Mouse (Mus musculus) gastrocnemius, adult 2 months (tissue): ENCODE results near the gene Krt26. TPM values are rescaled to one million over a fixed set of nuclear protein-coding genes. Genes with fewer than 3 reads are reported as not detected.

Source experiments
- DNase-seq: peaks from one replicate; pipeline ENCODE4 v3.0.0; 2022
- H3K27ac ChIP-seq: fragments of 200-600 bp; 2 replicates; pipeline ENCODE4 v1.8.1; 2022; ENCODE audit warnings: mild to moderate bottlenecking
- H3K4me3 ChIP-seq: fragments of 200-600 bp; 2 replicates; pipeline ENCODE4 v1.8.1; 2022; ENCODE audit warnings: mild to moderate bottlenecking, moderate library complexity
- CTCF ChIP-seq: fragments of 200-600 bp; IDR thresholded peaks from 2 replicates; pipeline ENCODE4 v1.8.1; 2022; ENCODE audit warnings: antibody characterized with exemption, mild to moderate bottlenecking, moderate library complexity
- intact Hi-C: fragments of 180-260 bp; cut with DNase I; formaldehyde crosslinking; loops from one replicate; pipeline ENCODE4 v1.15.1; 2025
- long read RNA-seq, 2 experiments: library from polyadenylated mRNA; stranded (forward); transcript quantifications; one replicate each; pipeline ENCODE4 v2.0.0; 2021
- total RNA-seq, 2 experiments: library from RNA; stranded (reverse); gene quantifications; 2 replicates each; pipeline ENCODE4 v1.2.3; 2021

Krt26 gene
- not detected for total RNA-seq
- long read RNA-seq, experiment 1, result 0 reads
- long read RNA-seq, experiment 2, result 0 reads

DNA sequence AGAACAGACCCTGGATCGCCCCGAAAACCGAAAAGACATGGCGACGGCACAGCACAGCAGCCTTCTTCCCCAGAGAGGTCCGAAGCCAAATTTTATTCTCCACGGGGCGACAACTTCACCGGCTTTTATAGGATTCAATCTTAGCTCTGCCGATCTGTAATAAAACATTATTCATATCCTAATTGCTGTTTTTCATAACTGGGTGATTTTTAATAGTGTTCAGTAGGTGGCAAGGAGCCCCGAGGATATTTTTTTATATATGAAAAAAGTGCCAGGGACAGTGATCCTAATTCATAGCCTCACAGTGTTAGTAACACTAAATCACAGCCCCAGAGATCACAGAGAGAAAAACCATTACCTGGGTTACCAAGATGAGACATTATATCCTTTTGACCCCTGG, at the start of gene Krt26:
Gene Krt26 (minus strand): TSS at position 101 of the 400 bp plus-strand sequence.
- Histone ChIP-seq H3K27ac (no peak within 1 kb of the TSS), H3K4me3 (no peak within 1 kb of the TSS)
- DNase-seq, result no peak
- intact Hi-C loops, result no loop called here
- no peak for TF ChIP-seq CTCF

DNA sequence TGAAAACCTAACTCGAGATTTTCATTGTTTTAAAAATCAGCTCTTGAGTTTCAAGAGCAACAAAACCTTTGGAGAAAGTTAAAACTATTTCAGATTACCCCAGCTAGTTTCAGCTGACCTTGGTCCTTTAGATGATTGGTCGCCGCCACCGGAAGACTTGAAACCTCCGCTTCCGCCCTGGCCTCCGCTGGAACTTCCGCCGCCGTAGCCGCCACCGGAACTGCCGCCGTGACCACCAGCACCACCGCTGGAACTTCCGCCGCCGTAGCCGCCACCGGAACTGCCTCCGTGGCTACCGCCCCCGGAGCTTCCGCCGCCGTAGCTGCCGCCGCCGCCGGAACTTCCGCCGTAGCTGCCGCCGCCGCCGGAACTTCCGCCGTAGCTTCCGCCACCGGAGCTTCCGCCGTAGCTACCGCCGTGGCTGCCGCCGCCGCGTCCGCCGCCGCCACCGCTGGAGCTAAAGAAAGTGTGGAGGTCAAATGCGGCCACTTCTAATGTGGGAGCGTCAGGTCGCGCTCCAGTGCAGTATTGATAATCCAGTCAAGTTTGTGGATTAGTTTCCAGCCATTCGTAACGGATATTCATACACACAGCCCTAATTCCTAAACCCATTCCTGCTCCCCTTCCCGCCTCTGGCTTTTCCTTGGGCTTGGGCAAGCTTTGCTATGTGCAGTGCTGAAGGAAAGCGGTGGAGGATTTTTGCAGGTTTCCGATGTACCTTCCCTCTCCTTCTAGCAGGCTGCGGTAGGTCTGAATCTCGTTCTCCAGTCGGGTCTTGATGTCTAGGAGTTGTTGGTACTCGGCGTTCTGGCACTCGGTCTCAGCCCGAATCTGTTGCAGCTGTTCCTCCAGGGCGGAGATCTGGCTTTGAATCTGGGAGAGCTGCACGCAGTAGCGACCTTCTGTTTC, 48.3 kb upstream of the Krt26 start:
- peak; percentile 97 for DNase-seq
- peak overlapping the region; percentile 90 for H3K4me3 ChIP-seq
- no peak for TF ChIP-seq CTCF
- intact Hi-C loops, result no loop called here
- H3K27ac ChIP-seq, result peak overlapping the region; percentile 93

DNA sequence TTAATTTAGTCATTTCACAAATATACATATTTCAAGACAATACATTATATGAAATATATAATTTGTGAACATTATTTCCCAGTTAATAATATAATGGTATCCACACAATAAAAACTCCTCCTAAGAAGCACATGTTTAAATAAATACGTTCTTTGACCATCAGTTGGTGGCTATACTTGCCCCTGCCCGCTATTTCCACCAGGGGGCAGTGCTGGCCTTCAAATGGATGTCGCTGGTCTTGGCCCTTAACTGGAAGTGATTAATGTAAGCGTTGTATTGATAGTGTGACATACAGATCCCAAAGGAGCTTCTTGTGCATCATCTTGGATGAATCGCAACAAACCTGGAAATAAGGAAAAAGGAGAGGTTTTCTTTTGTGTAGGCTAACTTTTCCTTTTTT, 41.8 kb upstream of the Krt26 start:
- H3K4me3 ChIP-seq, result no peak overlapping the region
- intact Hi-C loops, result loop anchor here (2.0 kb wide), 1 partner anchor 83 kb away; no protein-coding TSS in a partner anchor
- DNase-seq, result peak; percentile 75
- H3K27ac ChIP-seq, result no peak overlapping the region
- TF ChIP-seq CTCF, result no peak; the same call in 1 of the 2 replicates

DNA sequence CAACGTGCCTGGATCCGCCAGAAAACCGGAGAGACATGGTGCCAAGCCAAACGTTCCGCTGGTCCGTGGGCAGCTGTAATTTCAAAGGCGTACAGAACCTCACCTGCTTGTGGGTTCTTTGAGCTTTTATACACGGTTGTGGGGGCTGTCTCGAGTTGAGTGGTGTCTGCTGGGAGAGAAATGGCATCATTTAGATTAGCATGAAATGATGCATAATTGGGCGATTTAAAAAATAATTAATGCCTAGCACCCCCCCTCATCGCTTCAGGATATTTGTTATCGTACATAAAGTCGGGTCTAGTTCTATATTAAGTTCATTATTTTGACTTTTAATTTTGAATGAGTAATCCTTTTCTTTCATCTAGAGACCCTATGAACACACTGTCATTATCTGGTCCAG, 37.0 kb upstream of the Krt26 start, which contains the start of gene Krt28:
Gene Krt28 (minus strand): TSS at position 101 of the 400 bp plus-strand sequence.
- TF ChIP-seq CTCF, result no peak
- Histone ChIP-seq H3K4me3 (no peak within 1 kb of the TSS), H3K27ac (no peak within 1 kb of the TSS)
- no peak for DNase-seq
- intact Hi-C loops, result no loop called here

DNA sequence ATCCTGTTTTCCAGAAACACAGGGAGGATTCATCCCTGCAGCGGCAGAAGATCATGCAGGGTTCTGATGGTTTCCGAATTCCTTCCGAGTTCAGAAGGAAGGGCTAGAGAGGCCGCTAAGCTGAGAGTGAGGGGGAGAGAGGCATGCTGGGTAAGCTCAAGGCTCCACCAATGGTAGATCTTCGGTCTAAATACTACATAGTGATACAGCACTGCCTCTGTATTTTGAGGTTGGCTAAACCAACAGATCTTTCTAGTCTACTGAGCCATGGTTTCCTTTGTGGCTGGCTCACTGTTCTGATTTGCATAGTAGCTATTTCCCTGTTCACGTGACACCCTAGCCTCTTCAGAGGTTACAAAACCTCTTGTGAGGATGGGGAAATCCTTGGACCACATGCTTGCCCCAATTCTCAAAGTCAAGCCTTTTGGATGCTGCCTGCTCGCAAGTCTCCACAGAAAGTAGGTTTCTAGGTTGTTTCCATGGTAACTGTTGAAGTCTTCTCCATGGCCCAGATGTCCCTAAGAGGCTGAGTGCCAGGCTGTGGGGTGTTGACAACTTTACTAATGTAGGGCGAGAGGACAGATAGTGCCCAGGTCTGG, 32.2 kb upstream of the Krt26 start:
- no peak for TF ChIP-seq CTCF
- intact Hi-C loops, result no loop called here
- Histone ChIP-seq H3K4me3 (no peak overlapping the region), H3K27ac (no peak overlapping the region)
- no peak for DNase-seq

DNA sequence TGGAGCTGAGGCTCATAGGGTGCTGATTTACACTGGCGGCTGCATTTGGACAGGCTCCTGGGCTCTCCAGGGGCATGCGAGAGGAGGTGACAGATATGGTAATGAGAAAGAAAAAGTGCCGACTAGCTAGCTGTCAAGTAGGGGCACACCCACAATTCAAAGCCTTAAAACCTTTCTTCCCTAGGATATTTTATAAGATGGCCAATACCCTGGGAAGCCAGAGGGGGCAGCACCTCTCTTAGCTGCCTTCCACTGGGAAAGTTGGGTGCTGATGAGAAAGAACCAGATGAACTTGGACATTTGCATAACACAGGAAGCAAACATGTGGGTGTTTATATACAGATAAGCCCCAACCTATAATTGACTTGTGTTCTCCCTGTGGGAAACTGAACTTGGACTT, 31.5 kb upstream of the Krt26 start:
- TF ChIP-seq CTCF, result peak; percentile 56

DNA sequence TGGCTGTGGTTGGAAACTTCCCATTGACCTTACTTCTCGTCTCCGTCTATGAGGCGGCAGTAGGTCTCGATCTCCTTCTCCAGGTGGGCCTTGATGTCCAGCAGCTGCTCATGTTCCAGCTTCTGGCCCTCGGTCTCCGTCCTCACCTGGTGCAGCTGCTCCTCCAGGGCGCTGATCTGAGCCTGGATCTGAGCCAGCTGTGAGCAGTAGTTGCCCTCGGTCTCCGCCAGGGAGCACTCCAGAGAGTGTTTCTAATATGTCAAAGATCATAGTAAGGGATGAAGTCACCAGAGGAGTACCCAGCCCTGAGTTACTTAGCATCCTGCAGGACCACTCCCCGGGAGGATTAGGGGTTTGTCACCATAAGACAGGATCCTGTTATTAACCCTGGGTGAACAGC, 29.0 kb upstream of the Krt26 start:
- peak; percentile 24 for DNase-seq
- Histone ChIP-seq H3K27ac (no peak overlapping the region), H3K4me3 (no peak overlapping the region)
- TF ChIP-seq CTCF, result peak; percentile 23; the same call in 1 of the 2 replicates
- intact Hi-C loops, result no loop called here

More for the DNA sequence above, 31.5 kb upstream of the Krt26 start:
- H3K4me3 ChIP-seq, result no peak overlapping the region
- no peak for DNase-seq
- intact Hi-C loops, result no loop called here
- no peak overlapping the region for H3K27ac ChIP-seq

DNA sequence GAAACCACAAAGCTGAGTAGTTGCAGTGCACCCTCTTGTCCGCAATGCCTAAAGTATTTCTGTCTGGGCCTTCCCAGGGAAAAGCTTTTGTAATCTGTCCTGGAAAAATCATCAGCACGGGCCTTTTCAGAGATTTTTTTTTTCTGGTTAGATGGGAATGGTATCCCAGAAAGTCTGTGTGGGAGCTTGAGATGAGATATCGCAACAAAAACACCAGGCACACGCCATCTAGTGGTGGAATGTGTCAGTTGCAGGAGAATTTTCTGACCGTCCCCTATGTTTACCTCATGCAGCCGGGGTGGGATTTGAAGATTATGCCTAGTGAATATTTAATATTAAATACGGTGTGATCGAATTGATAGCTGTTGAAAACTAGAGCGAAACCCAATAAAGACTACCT, 26.6 kb upstream of the Krt26 start:
- no peak for DNase-seq

DNA sequence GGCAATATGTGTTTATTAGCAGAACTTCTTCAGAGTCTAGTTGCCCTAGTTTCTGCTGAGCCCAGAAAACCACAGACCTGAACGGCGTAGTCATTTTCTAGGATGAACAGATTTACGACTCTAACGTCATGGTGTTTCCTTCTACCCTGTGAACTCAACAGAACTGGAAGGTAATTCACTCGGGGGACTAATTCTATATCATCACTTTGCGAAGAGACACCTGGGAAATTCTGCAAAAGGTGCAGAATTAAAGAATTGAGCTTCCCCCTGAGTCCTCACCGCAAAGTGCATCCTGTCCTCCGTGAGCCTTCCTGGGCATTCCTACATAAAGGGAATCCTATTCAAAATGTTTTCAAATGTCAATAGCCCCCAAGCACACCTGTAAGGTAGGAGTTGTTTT, 23.7 kb upstream of the Krt26 start:
- no peak overlapping the region for H3K27ac ChIP-seq
- H3K4me3 ChIP-seq, result no peak overlapping the region
- intact Hi-C loops, result no loop called here
- TF ChIP-seq CTCF, result no peak
- no peak for DNase-seq

More for the DNA sequence above, 26.6 kb upstream of the Krt26 start:
- TF ChIP-seq CTCF, result peak; percentile 75
- intact Hi-C loops, result no loop called here
- H3K27ac ChIP-seq, result no peak overlapping the region
- no peak overlapping the region for H3K4me3 ChIP-seq

DNA sequence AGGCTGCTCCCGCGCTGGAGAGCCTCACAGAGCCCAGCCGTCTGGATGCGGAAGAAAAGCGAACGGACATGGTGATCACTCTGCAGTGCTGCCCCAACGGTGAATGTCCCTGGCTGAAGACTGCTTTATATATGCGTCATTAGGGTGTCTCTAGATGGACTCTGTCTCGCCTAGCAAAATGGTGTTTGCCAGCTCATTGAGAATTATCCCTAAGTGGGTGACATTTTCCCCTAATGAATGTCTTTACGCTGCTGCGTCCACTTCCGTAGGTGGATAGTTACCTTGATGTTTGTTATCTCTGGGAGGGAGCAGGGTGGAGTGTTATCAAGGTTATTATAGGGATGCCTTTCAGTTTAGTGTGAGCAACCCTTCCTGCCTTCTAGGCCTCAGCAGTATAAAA, 13.2 kb upstream of the Krt26 start, which contains the start of gene Krt27:
Gene Krt27 (minus strand): TSS at position 101 of the 400 bp plus-strand sequence.
- TF ChIP-seq CTCF, result no peak
- intact Hi-C loops, result no loop called here
- no peak for DNase-seq
- Histone ChIP-seq H3K4me3 (no peak within 1 kb of the TSS), H3K27ac (no peak within 1 kb of the TSS)

DNA sequence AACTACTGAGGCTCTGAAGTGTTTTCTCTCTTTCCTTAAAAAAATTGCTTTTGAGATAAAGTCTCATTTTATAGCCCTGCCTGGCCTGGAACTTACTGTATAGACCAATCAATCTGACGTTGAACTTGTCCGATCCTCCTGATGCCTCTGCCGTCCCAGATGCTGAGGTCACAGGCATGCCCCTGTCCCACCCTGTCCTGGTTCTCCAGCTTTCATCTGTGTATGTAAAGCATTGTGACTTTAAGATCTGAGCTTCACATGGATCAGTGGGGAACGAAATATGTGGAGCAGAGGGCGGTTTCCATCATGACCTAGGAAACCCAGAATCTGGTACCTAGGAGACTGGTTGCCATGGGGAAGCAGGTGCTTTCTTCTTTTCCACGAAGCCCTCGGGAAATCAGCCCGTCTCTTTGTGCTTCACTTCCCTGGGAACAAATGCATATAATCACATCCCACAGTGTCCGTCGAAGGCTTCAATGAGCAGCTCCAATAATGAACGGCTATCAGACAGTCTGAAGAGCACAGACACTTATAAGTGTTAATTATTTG, 1.6 kb upstream of the Krt26 start:
- H3K27ac ChIP-seq, result no peak overlapping the region
- no peak for TF ChIP-seq CTCF
- intact Hi-C loops, result no loop called here
- no peak for DNase-seq
- no peak overlapping the region for H3K4me3 ChIP-seq

DNA sequence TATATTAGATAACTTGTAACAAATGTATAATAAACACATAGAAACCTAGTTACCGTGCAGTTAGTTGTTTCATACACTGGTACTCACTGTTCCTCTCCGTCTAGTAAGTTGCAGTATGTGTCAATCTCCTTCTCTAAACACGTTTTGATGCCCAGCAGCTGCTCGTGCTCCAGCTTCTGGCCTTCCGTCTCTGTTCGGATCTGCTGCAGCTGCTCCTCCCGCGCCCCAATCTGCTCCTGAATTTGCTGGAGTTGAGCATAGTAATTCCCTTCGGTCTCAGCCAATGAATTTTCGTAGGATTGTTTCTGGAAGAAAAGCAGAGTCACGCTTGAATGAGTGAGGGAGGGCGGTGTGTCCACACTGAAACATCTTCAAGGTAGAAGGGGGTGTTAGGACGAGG, 4.3 kb downstream of the Krt26 start:
- DNase-seq, result no peak
- TF ChIP-seq CTCF, result no peak
- intact Hi-C loops, result no loop called here
- Histone ChIP-seq H3K27ac (no peak overlapping the region), H3K4me3 (no peak overlapping the region)

DNA sequence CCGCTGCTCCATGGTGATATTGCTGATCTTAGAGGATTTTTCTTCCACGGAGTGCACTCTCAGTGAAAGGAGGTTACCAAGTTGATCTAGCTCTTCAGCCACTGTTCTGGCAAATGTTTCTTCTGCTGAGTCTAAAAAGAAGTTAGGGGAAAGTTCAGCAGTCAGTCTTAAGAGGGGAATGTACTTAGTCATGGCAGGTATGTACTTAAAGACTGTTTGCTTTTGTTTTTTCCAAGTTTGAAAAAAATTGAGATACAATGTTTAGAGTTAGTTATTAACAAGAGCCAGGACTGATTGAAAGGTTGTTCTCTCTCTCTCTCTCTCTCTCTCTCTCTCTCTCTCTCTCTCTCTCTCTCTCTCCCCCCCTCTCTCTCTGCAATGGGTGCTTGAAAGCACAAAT, 8.1 kb downstream of the Krt26 start:
- no peak for TF ChIP-seq CTCF
- no peak overlapping the region for H3K27ac ChIP-seq
- H3K4me3 ChIP-seq, result no peak overlapping the region
- no peak for DNase-seq
- intact Hi-C loops, result no loop called here
